Mouse (Mus musculus) liver (tissue): Measurements from ENCODE around the gene Gm11937.

Source experiments
- DNase-seq: peaks from one replicate; pipeline ENCODE4 v3.0.0-alpha.2; 2020; ENCODE audit warnings: mixed read lengths

The Gm11937 gene

DNA sequence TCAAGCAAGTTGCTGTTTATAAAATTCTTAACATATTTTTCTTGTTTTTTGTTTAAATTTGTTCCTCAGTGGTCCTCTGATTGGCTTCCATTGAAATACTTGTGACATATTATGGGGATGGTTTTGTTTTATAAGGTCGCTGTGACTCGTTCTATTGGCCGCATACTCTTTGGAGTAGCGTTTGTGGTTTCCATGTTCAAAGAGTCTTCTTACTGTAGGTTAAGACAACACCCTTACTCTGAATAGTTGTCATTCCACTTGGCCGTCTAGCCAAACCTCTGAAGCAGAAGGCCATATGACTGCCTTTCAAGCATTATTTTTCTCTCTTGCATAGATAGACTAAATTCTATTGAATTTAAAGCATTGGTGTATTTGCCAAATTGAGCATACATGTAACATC is 28.9 kb downstream of the Gm11937 start:
- no peak for DNase-seq

- no peak for DNase-seq
These were observed 29.4 kb downstream of the Gm11937 start, which contains the start of gene Krtap1-5 for GRCm38 (mm10) chr11:99580636-99581035. TSS of gene Krtap1-5 (minus strand) at chr11:99581016.

DNA sequence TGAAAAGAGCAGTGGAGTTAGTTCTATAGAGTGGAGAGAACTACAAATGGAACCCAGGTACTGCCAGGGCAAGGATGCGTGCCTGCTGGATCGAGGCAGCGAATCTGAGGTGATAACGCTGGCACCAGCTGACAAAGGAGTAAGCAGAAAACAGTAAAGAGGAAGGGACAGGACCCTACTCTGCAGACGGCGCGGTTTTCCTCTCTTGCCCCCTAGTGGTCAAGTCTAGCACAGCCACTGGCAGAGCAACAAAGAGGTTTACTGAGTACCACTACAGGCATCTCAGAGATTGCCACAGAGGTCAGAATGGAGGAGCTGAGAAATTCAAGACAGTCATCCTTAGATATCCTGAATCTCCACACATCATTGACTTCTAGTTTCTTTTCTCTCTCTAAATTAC is 35.9 kb downstream of the Gm11937 start:
- DNase-seq, result peak; percentile 59

DNA sequence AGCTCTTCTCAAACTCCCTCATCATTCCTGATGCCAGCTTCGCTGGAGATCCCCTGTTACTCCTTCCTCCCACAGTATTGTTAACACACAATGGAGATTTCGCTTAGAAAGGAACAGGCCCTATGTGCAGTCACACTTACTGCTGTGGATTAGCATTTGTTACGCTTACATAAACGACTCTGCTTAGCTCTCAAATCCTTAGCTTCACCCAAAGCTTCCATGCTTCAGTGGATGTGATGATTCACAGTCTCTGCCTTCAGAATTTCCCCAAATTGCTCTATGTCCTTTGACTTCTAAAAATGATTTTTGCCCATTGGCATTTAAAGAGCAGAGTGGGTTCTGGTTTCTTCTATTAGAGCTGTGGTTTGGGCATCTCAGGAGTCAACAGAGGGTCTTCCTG is 36.8 kb downstream of the Gm11937 start:
- no peak for DNase-seq

GRCm38 (mm10) chr11:99566530-99566929 is 43.5 kb downstream of the Gm11937 start, which contains the start of gene Krtap3-1:
TSS of gene Krtap3-1 (minus strand) at chr11:99566630.
- DNase-seq, result no peak

GRCm38 (mm10) chr11:99562580-99562979 is 47.4 kb downstream of the Gm11937 start:
- DNase-seq, result no peak
